Mouse (Mus musculus): Measurements from ENCODE around the gene Aak1. TPM values are rescaled to one million over a fixed set of nuclear protein-coding genes. Genes with fewer than 3 reads are reported as not detected.

The Aak1 gene
- polyA plus RNA-seq, 1 experiment from 2014 or later = 19.4 TPM

- Histone ChIP-seq H3K27me3 (ENCODE audit: insufficient read depth, poor library complexity, severe bottlenecking) (no peaks in the 10 kb centered on the region), H3K9me3 (no peaks in the 10 kb centered on the region), H3K4me1 (no peaks in the 10 kb centered on the region), H3K4me3 (no peak overlapping the region), H3K36me3 (peaks cover 71% of the 10 kb centered on the region), H3K27ac (no peak overlapping the region)
- WGBS = 79% methylated on average over 3 of the region's 3 CpGs
- no peak for DNase-seq (ENCODE audit: low spot score)
Measured at GRCm38 (mm10) chr6:86955741-86956140, 106.4 kb downstream of the Aak1 start.

DNA sequence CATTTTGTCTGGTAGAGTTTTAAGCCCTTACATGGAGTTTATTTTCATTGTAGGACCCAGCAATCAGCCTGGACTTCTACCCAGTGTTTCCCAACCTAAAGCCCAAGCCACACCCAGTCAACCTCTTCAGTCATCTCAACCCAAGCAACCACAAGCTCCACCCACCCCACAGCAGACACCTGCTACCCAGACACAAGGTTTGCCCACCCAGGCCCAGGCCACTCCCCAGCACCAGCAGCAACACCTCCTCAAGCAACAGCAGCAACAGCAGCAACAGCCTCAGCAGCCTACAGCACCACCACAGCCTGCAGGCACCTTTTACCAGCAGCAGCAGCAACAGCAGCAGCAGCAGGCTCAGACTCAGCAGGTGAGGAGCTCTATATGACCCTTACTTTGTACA lies 106.9 kb downstream of the Aak1 start:
- H3K27ac ChIP-seq = no peak overlapping the region
- no peaks in the 10 kb centered on the region for H3K27me3 ChIP-seq (ENCODE audit: insufficient read depth, poor library complexity, severe bottlenecking)
- no peaks in the 10 kb centered on the region for H3K4me1 ChIP-seq
- no peak overlapping the region for H3K4me3 ChIP-seq
- no peak for DNase-seq (ENCODE audit: low spot score)
- H3K36me3 ChIP-seq = peaks cover 72% of the 10 kb centered on the region
- no peaks in the 10 kb centered on the region for H3K9me3 ChIP-seq

DNA sequence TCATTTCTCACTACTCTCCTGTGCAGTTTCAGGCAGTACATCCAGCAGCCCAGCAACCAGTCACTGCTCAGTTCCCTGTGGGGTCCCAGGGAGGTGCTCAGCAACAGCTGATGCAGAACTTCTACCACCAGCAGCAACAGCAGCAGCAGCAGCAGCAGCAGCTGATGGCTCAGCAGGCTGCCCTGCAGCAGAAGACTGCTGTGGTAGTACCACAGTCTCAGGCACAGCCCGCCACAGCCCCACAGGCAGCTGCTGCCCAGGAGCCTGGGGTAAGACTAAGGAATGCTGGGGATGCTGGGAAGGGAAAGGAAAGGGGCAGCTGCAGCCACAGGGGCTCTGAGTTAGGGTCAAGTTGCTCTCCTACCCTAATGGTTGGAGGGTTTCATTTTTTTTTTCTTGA lies 109.7 kb downstream of the Aak1 start:
- DNase-seq (ENCODE audit: low spot score) = no peak
- Histone ChIP-seq H3K9me3 (no peaks in the 10 kb centered on the region), H3K4me1 (no peaks in the 10 kb centered on the region), H3K27ac (no peak overlapping the region), H3K27me3 (ENCODE audit: insufficient read depth, poor library complexity, severe bottlenecking) (no peaks in the 10 kb centered on the region), H3K36me3 (peaks cover 72% of the 10 kb centered on the region), H3K4me3 (no peak overlapping the region)
- WGBS = 83% methylated on average over 1 of the region's 1 CpGs

DNA sequence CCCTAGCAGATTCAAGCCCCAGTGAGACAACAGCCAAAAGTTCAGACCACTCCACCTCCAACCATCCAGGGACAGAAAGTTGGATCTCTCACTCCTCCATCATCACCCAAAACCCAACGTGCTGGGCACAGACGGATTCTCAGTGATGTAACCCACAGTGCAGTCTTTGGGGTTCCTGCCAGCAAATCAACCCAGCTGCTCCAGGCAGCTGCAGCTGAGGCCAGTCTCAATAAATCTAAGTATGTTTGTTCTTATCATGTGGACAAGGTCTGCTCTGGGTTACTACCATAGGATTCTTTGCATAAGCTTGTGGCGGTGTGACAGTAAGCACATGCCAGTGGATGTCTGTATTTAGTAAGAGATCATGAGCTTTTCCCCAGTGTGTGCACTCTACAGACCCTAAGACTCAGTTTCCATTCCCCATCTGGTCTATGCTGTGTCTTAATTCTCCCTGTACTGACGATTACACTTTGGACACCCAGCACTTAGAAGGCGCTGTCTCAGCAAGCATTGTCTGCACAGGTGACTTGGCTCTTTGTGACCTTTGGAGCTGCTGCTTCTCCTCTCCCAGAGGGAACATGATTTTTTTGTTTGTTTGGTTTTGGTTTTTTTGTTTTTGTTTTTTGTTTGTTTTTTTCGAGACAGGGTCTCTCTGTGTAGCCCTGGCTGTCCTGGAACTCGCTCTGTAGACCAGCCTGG lies 114.8 kb downstream of the Aak1 start:
- peaks cover 81% of the 10 kb centered on the region for H3K36me3 ChIP-seq
- DNase-seq (ENCODE audit: low spot score) = no peak
- no peak overlapping the region for H3K27ac ChIP-seq
- WGBS = 93% methylated on average over 7 of the region's 7 CpGs
- no peaks in the 10 kb centered on the region for H3K27me3 ChIP-seq (ENCODE audit: insufficient read depth, poor library complexity, severe bottlenecking)
- H3K4me3 ChIP-seq = no peak overlapping the region
- H3K9me3 ChIP-seq = no peaks in the 10 kb centered on the region
- no peaks in the 10 kb centered on the region for H3K4me1 ChIP-seq

- Histone ChIP-seq H3K4me1 (no peaks in the 10 kb centered on the region), H3K36me3 (peaks cover 80% of the 10 kb centered on the region), H3K4me3 (no peak overlapping the region), H3K27me3 (ENCODE audit: insufficient read depth, poor library complexity, severe bottlenecking) (no peaks in the 10 kb centered on the region), H3K27ac (no peak overlapping the region), H3K9me3 (no peaks in the 10 kb centered on the region)
- WGBS = 86% methylated on average over 2 of the region's 2 CpGs
- DNase-seq (ENCODE audit: low spot score) = no peak
Measured at GRCm38 (mm10) chr6:86967166-86967565, 117.8 kb downstream of the Aak1 start.

DNA sequence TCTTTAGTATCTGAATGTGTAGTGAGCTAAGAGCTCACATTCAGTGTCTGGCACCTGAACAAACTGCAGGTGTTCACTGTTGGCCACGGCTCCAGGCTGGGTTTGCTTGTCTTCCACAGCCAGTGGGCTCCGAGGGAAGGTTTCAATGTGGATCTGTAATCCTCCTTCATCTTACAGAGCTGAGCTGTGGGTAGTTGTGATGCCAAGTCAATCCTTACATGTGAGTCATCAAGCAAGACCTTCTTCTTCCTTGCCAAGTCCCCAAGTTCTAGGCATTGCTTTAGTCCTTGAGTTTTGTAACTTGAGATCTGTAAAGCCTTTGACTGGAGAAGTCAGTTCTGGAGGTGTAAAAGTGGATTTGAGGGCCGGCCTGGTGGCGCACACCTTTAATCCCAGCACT lies 124.6 kb downstream of the Aak1 start:
- no peak for DNase-seq (ENCODE audit: low spot score)
- Histone ChIP-seq H3K4me3 (no peak overlapping the region), H3K27ac (no peak overlapping the region), H3K9me3 (no peaks in the 10 kb centered on the region), H3K27me3 (ENCODE audit: insufficient read depth, poor library complexity, severe bottlenecking) (no peaks in the 10 kb centered on the region), H3K36me3 (peaks cover 61% of the 10 kb centered on the region), H3K4me1 (no peaks in the 10 kb centered on the region)
- WGBS = 87% methylated on average over 4 of the region's 4 CpGs

DNA sequence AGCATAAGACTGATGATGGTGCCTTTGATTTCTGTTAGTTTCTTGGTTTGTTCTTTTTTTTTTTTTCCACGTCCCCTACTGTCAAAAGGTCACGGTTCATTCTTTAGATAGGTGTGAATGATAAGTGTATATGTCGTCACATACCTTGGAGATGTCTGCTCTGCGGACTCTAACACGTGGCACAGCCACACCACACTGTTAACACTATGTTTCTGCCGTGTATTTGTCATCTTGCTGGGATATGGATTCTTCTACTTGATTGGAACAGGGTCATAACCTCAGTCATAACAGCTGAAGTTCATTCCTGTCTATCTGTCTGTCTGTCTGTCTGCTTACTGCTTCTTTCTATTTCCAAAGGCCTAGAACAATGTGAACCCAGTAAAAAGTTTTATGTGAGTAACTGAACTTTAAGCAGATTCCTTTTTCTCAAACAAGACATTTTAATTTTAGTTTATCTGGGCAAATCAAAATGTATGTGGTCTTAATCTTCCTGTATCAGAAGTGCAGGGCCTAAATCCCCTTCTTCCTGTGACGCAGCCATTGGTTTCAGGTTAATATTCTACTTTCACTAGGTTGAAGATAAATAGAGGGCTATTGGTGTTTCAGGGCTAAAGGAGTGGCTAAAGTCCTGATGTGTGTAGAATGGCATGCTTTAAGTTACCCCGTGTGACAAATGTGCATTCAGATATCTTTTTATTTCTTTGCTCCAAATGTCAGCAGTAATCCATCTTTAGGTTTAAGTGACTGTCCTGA lies 129.0 kb downstream of the Aak1 start:
- Histone ChIP-seq H3K9me3 (no peaks in the 10 kb centered on the region), H3K36me3 (peaks cover 41% of the 10 kb centered on the region; the same call in 1 of the 2 replicates), H3K4me3 (no peak overlapping the region), H3K4me1 (no peaks in the 10 kb centered on the region), H3K27ac (no peak overlapping the region), H3K27me3 (ENCODE audit: insufficient read depth, poor library complexity, severe bottlenecking) (no peaks in the 10 kb centered on the region)
- no peak for DNase-seq (ENCODE audit: low spot score)
- WGBS = 67% methylated on average over 8 of the region's 8 CpGs

DNA sequence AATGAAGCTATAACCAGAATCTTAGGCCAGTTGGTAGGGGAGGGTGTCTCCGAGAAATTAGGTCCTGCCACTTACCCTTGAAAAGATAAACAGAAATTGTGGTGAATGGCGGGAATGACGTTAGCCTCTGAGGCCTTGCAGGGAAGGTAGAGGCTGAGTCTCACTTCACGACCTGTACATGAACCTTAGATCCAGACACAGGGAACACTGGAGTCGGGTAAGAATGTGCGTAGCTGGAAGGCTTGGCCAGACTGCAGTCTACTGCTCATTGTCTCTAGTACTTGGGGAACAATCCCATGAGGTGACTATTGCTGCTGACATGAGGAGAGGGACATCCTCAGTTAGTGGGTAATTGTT lies 129.6 kb downstream of the Aak1 start:
- peaks cover 39% of the 10 kb centered on the region for H3K36me3 ChIP-seq

DNA sequence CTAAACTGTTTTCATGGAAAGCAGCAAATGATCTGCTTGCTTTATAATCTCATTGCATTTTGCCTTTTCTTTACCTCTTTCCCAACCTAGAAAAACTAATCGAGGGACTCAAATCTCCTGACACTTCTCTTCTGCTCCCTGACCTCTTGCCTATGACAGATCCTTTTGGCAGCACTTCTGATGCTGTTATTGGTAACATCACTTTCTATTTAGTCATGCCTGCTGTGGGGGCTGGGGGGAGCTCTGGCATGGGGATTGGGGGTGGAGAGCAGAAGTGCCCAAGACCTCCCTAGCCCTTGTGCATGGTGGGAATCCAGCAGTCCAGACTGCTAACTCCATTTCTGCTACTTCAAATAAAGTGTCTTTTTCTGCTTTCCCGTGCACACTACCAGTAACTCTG lies 131.9 kb downstream of the Aak1 start:
- H3K27me3 ChIP-seq (ENCODE audit: insufficient read depth, poor library complexity, severe bottlenecking) = no peaks in the 10 kb centered on the region
- H3K4me3 ChIP-seq = no peak overlapping the region
- no peak for DNase-seq (ENCODE audit: low spot score)
- H3K4me1 ChIP-seq = no peaks in the 10 kb centered on the region
- no peak overlapping the region for H3K27ac ChIP-seq
- WGBS = 83% methylated on average over 2 of the region's 2 CpGs
- peaks cover 40% of the 10 kb centered on the region for H3K36me3 ChIP-seq
- H3K9me3 ChIP-seq = no peaks in the 10 kb centered on the region

More for the DNA sequence above, 129.6 kb downstream of the Aak1 start:
- 64% methylated on average over 6 of the region's 6 CpGs for WGBS
- no peaks in the 10 kb centered on the region for H3K9me3 ChIP-seq
- no peak overlapping the region for H3K4me3 ChIP-seq
- no peak for DNase-seq (ENCODE audit: low spot score)
- H3K4me1 ChIP-seq = no peaks in the 10 kb centered on the region
- H3K27ac ChIP-seq = no peak overlapping the region
- no peaks in the 10 kb centered on the region for H3K27me3 ChIP-seq (ENCODE audit: insufficient read depth, poor library complexity, severe bottlenecking)

- no peak overlapping the region for H3K4me3 ChIP-seq
- H3K27me3 ChIP-seq (ENCODE audit: insufficient read depth, poor library complexity, severe bottlenecking) = no peaks in the 10 kb centered on the region
- no peak overlapping the region for H3K27ac ChIP-seq
- H3K4me1 ChIP-seq = peaks cover 30% of the 10 kb centered on the region
- no peak for DNase-seq (ENCODE audit: low spot score)
- WGBS = 80% methylated on average over 8 of the region's 8 CpGs
- no peaks in the 10 kb centered on the region for H3K9me3 ChIP-seq
- peaks cover 26% of the 10 kb centered on the region for H3K36me3 ChIP-seq
Measured at GRCm38 (mm10) chr6:86985314-86986106, 136.2 kb downstream of the Aak1 start.

DNA sequence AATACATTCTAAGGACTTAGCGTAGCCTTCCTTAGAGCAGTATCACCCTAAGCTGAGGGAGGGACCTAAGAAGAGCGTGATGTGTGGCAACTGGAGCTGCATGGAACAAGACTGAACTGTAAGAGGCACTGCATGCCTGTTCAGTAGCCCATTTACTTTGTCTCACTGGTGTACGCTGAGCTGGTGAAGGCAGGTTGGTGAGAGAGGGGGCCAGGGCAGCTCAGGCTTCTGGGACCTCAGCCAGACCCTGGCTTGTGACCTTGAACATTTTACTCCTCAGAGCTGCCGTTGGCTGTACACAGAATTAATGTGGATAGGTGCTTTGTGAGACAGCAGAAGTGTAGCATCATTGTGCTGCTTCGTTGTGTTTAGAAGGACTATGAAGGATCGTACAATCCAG lies 140.3 kb downstream of the Aak1 start:
- WGBS = 69% methylated on average over 6 of the region's 6 CpGs
- H3K27me3 ChIP-seq (ENCODE audit: insufficient read depth, poor library complexity, severe bottlenecking) = 0 out of 2 replicates have a peak, but pooled peaks cover 4% of the 10 kb centered on the region
- H3K4me3 ChIP-seq = no peak overlapping the region
- peaks cover 48% of the 10 kb centered on the region for H3K4me1 ChIP-seq
- peak overlapping the region; percentile 22; the same call in 1 of the 2 replicates for H3K27ac ChIP-seq
- H3K36me3 ChIP-seq = peaks cover 7% of the 10 kb centered on the region; the same call in 1 of the 2 replicates
- DNase-seq (ENCODE audit: low spot score) = peak; percentile 77
- H3K9me3 ChIP-seq = no peaks in the 10 kb centered on the region

DNA sequence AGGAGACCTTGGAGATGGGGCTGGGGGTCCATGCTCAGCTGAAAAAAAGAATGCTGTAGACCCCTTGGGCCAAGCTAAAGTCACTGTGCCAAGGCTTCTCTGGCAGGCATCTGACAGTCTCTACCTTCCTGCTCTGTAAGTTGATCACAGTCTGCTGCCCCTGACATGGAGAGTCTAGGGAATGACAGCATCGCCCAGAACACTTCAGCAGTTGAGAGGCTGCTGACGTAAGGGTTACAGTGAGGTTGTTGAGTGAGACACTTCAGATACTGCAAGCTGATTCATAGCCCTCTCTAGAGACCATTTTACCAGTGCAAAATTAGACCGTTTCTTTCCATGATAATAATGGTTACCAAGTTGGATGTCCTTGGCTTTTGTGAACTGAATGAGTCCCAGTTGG lies 141.7 kb downstream of the Aak1 start:
- Histone ChIP-seq H3K27ac (peak overlapping the region; percentile 72; the same call in 1 of the 2 replicates), H3K36me3 (peaks cover 11% of the 10 kb centered on the region), H3K27me3 (ENCODE audit: insufficient read depth, poor library complexity, severe bottlenecking) (0 out of 2 replicates have a peak, but pooled peaks cover 7% of the 10 kb centered on the region), H3K4me3 (no peak overlapping the region), H3K4me1 (peaks cover 52% of the 10 kb centered on the region), H3K9me3 (no peaks in the 10 kb centered on the region)
- DNase-seq (ENCODE audit: low spot score) = peak; percentile 90
- WGBS = 45% methylated on average over 3 of the region's 3 CpGs

- Histone ChIP-seq H3K27ac (no peak overlapping the region), H3K4me1 (peaks cover 49% of the 10 kb centered on the region), H3K9me3 (no peaks in the 10 kb centered on the region), H3K27me3 (ENCODE audit: insufficient read depth, poor library complexity, severe bottlenecking) (0 out of 2 replicates have a peak, but pooled peaks cover 13% of the 10 kb centered on the region), H3K4me3 (no peak overlapping the region), H3K36me3 (peaks cover 20% of the 10 kb centered on the region)
- DNase-seq (ENCODE audit: low spot score) = no peak
- 93% methylated on average over 8 of the region's 8 CpGs for WGBS
Measured at GRCm38 (mm10) chr6:86992349-86992748, 143.0 kb downstream of the Aak1 start.

Measured in heart, embryonic 10.5 days (tissue).